Mouse (Mus musculus) hematopoietic stem cell, adult 5-6 weeks (primary cell): Measurements from ENCODE around the gene Dkc1. TPM values are rescaled to one million over a fixed set of nuclear protein-coding genes. Genes with fewer than 3 reads are reported as not detected.
A peak's percentile ranks its signal among the peaks of the same experiment; 100 is the strongest.

Source experiments
- ATAC-seq, 2 experiments: fragments of 125-278 bp in 1 of 2; replicated peaks in 1 of 2; 2 replicates each; pipeline ENCODE4 v1.8.0; 2016 to 2017; ENCODE audit warnings: inconsistent platforms in 2 of 2, mild to moderate bottlenecking in 2 of 2, moderate number of reproducible peaks in 2 of 2, low read depth in 1 of 2, moderate TSS enrichment in 1 of 2; ENCODE audit not compliant: low FRiP score in 2 of 2, poor library complexity in 2 of 2, severe bottlenecking in 2 of 2, insufficient read depth in 1 of 2, low TSS enrichment in 1 of 2
- total RNA-seq: library from RNA; stranded (forward); fragments of 172-1452, 232-1000 nt; gene quantifications from 2 replicates; pipeline ENCODE4 v1.2.3, GENCODE M21; 2017

Dkc1 gene
- total RNA-seq, 1 experiment from 2014 or later, result 474 TPM

- ATAC-seq, result peak; percentile 99
Observed at GRCm38 (mm10) chrX:75130467-75131160, 35.0 kb downstream of the Dkc1 start, which contains the start of gene Mpp1. Gene Mpp1, minus strand, starts transcription at chrX:75131016.

GRCm38 (mm10) chrX:75136938-75137337 lies 41.3 kb downstream of the Dkc1 start:
- no peak for ATAC-seq

GRCm38 (mm10) chrX:75137729-75138128 lies 42.1 kb downstream of the Dkc1 start:
- ATAC-seq, result no peak

GRCm38 (mm10) chrX:75138182-75138581 lies 42.5 kb downstream of the Dkc1 start:
- no peak for ATAC-seq

- ATAC-seq, result peak; percentile 62 to 69; a peak in 3 of 4 replicates
Observed at GRCm38 (mm10) chrX:75143124-75143555, 47.5 kb downstream of the Dkc1 start.

- no peak for ATAC-seq
Observed at GRCm38 (mm10) chrX:75148414-75148813, 52.8 kb downstream of the Dkc1 start.

- ATAC-seq, result no peak
Observed at GRCm38 (mm10) chrX:75150304-75150703, 54.6 kb downstream of the Dkc1 start.

- ATAC-seq, result no peak
Observed at GRCm38 (mm10) chrX:75152249-75152648, 56.6 kb downstream of the Dkc1 start.

- ATAC-seq, result peak; percentile 49 to 66; a peak in 3 of 4 replicates
Observed at GRCm38 (mm10) chrX:75155576-75156243, 60.1 kb downstream of the Dkc1 start.

Other genes starting within 250 kb of the Dkc1 start
- 2.7 and 3.9 TPM in 2 replicates for gene Gab3, start 10.4 kb upstream of the Dkc1 start, total RNA-seq
- 59.2 and 66.8 TPM in 2 replicates for gene Mpp1, start 35.2 kb downstream of the Dkc1 start, total RNA-seq
- not detected in 2 replicates for gene Smim9, start 67.9 kb downstream of the Dkc1 start, total RNA-seq